Mouse (Mus musculus): ENCODE data around the gene Tmem50a.

- TF ChIP-seq CTCF (IDR thresholded peaks at IDR 0.05; ENCODE audit: low read depth, low read length) = no peak
- TF ChIP-seq POLR2A (IDR thresholded peaks at IDR 0.05; ENCODE audit: borderline replicate concordance, low read depth, low read length) = no peak
Measured at GRCm38 (mm10) chr4:134914864-134915209, at the start of gene Tmem50a.
